Mouse (Mus musculus): ENCODE data around the gene Gapvd1.
A peak's percentile ranks its signal among the peaks of the same experiment; 100 is the strongest.
"Not testable (repeated sequence)": the region's sequence is repeated elsewhere in the genome, so short reads cannot be mapped to it uniquely, and the experiment has no call there.

Gapvd1 gene

GRCm38 (mm10) chr2:34754551-34755358 is at the start of gene Gapvd1:
Gene Gapvd1, minus strand, starts transcription at chr2:34755232.
- no peak for DNase-seq (ENCODE audit: low spot score)

- no peak for DNase-seq (ENCODE audit: low spot score)
Measured at GRCm38 (mm10) chr2:34804815-34805214, 49.8 kb upstream of the Gapvd1 start.

GRCm38 (mm10) chr2:34804172-34804571 is 49.1 kb upstream of the Gapvd1 start:
- no peak for DNase-seq (ENCODE audit: low spot score)

DNA sequence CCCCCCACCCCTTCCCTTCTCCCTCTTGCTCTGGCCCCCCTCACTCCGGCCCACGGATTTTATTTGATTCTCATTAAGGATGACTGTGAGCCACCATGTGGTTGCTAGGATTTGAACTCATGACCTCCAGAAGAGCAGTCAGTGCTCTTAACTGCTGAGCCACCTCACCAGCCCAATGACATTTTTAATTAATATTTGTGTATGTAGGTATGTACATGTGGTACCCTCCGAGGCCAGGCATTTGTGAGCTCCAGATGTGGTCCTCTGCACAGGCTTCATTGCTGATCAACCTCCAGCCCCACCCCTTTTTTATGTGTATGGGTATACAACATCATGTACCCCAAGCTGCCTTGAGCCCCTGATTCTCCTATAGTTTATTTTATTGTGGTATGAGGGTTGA is 48.7 kb upstream of the Gapvd1 start:
- DNase-seq (ENCODE audit: low spot score) = no peak

GRCm38 (mm10) chr2:34802565-34803245 is 47.7 kb upstream of the Gapvd1 start:
- DNase-seq (ENCODE audit: low spot score) = not testable (repeated sequence)

GRCm38 (mm10) chr2:34801516-34802482 is 46.8 kb upstream of the Gapvd1 start:
- DNase-seq (ENCODE audit: low spot score) = peak; percentile 97

GRCm38 (mm10) chr2:34800371-34800770 is 45.3 kb upstream of the Gapvd1 start:
- no peak for DNase-seq (ENCODE audit: low spot score)

- DNase-seq (ENCODE audit: low spot score) = no peak
Measured at GRCm38 (mm10) chr2:34799357-34800256, 44.6 kb upstream of the Gapvd1 start, which contains the start of gene Rabepk. Gene Rabepk, minus strand, starts transcription at chr2:34799912.

- no peak for DNase-seq (ENCODE audit: low spot score)
Measured at GRCm38 (mm10) chr2:34795426-34795825, 40.4 kb upstream of the Gapvd1 start.

DNA sequence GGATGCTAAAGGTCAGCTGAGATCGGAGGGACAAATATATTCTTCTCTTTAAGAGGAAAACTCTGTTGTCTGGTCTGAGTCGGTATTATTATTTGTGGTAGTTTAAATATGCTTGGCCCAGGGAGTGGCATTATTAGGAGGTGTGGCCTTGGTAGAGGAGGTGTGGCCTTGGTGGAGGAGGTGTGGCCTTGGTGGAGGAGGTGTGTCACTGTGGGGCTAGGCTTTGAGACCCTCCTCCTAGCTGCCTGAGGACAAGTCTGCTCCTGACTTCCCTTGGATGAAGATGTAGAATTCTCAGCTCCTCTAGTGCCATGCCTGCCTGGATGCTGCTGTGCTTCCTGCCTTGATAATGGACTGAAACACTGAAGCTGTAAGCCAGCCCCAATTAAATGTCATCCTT is 39.5 kb upstream of the Gapvd1 start:
- DNase-seq (ENCODE audit: low spot score) = no peak

DNA sequence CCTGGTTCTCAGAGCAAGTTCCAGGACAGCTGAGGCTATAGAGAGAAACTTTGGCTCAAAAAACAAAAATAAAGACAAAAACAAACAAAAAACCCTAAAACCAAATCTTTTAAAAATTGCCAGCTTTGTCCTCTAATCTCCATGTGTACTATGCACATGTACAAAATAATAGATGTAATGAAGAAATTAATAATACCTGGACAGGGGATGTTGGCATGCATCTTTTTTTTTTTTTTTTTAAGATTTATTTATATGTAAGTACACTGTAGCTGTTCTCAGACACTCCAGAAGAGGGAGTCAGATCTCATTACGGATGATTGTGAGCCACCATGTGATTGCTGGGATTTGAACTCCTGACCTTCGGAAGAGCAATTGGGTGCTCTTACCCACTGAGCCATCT is 37.5 kb upstream of the Gapvd1 start:
- not testable (repeated sequence) for DNase-seq (ENCODE audit: low spot score)

DNA sequence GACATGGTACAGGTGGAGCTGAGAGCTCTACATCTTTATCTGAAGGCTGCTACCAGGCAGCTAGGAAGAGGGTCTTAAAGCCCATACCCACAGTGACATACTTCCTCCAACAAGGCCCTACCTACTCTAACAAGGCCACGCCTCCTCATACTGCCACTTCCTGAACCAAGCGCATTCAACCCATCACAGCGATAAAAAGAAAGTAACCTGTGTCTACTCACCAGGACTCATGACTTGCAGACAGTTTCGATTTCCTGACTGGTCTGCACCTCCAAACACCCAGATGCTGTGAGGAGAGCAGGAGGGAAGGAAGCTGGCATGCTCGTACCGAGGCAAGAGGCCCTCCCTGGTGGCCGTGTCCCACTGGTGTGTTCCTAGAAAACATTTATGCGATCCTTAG is 35.2 kb upstream of the Gapvd1 start:
- no peak for DNase-seq (ENCODE audit: low spot score)

DNA sequence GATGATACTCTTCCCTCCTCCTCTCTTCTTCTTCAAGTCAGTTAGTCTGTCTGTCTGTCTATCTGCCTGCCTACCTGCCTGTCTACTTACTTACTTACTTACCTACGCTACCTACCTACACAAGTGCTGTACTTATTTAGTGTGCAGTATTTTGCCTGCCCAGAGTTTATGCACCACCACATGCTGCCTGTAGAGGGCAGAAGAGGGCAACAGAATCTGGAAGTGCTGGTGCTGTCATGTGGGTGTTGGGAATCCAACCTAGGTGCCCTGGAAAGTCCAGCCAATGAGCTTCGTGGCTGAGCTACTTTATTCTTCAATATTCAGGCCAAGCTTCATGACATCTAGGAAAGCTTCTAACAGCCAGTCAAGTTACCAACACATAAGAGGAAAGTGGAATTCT is 29.1 kb upstream of the Gapvd1 start:
- no peak for DNase-seq (ENCODE audit: low spot score)

- no peak for DNase-seq (ENCODE audit: low spot score)
Measured at GRCm38 (mm10) chr2:34783064-34784020, 28.3 kb upstream of the Gapvd1 start.

DNA sequence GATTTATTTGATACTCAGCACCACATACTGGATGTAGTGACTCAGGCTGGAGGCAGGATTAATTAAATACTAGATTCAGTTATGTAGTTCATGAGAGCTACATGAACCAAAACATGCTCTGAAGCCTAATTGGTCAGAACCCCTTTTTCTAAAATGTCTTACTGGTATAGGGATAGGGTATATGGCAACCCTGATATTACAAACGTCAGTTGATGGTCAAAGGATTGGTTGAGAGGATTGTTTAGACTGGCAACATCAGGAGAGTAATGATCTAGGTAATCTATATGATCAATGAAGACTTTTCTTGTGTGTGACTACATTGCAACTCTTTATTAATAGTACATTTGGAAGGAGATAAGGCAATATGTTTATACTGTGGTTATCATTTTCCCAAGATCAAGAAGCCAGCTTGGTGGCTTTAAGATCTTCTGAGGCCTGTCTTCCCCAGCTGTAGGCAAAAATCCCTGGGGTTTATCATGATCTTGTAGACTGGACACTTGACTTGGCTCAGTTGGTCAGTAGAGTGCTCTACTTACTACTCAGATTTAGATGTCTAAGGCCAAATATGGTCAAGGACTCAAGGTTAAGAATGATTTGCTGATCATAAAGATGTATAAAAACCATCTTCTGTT is 22.3 kb upstream of the Gapvd1 start:
- no peak for DNase-seq (ENCODE audit: low spot score)

- no peak for DNase-seq (ENCODE audit: low spot score)
Measured at GRCm38 (mm10) chr2:34774493-34774892, 19.5 kb upstream of the Gapvd1 start.

GRCm38 (mm10) chr2:34773673-34774072 is 18.6 kb upstream of the Gapvd1 start:
- DNase-seq (ENCODE audit: low spot score) = no peak

DNA sequence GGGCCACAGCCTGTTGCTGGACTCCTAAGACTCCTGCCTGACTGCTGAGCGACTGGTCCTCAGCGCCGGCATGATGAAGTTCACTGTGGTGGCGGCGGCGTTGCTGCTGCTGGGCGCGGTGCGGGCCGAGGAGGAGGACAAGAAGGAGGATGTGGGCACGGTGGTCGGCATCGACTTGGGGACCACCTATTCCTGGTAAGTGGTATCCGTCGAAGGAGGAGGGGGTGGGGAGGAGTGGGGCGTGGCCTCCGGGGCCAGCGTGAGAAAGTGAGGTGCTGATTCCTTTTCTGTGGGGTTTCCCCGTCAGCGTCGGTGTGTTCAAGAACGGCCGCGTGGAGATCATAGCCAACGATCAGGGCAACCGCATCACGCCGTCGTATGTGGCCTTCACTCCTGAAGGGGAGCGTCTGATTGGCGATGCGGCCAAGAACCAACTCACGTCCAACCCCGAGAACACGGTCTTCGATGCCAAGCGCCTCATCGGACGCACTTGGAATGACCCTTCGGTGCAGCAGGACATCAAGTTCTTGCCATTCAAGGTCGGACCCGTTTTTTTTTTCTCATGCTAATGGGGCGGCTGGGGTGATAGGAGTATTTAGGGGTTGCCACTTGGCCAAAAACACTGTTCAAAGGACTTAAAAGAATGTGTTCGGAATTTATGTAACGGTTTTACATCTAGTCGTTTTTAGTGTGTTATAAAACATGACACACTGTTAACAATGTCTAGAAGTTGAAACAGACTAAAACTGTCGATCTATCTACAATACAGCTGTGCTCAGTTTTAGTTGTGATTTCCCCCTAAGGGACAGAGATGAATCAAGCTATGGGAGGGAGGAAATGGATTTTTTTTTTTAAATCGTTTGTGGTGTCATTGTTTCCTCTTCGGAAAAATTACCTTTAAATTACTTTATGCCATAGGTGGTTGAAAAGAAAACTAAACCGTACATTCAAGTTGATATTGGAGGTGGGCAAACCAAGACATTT is 17.5 kb upstream of the Gapvd1 start:
- DNase-seq (ENCODE audit: low spot score) = no peak

Measured in layer of hippocampus, adult 9-10 months (tissue).